Mouse (Mus musculus) liver, embryonic 15.5 days (tissue): Measurements from ENCODE around the gene Pitpnm1. TPM values are rescaled to one million over a fixed set of nuclear protein-coding genes. Genes with fewer than 3 reads are reported as not detected.

Source experiments
- ATAC-seq: fragments of 200-750 bp; cut with Nextera tagmentation; 2 replicates; pipeline ENCODE4 v1.8.0; 2017; ENCODE audit warnings: moderate number of reproducible peaks, mild to moderate bottlenecking, moderate library complexity; ENCODE audit not compliant: insufficient read depth
- H3K27ac ChIP-seq: fragments of 300-500 bp; sonication (generic); replicated peaks from 2 replicates; pipeline ENCODE4 v1.5.1; 2015; ENCODE audit warnings: mild to moderate bottlenecking, inconsistent platforms
- H3K27me3 ChIP-seq: fragments of 300-500 bp; sonication (generic); 2 replicates; pipeline ENCODE4 v1.6.1; 2015; ENCODE audit warnings: mild to moderate bottlenecking, inconsistent platforms
- H3K36me3 ChIP-seq: fragments of 300-500 bp; sonication (generic); replicated peaks from 2 replicates; pipeline ENCODE4 v1.6.1; 2015; ENCODE audit warnings: moderate library complexity, mild to moderate bottlenecking, inconsistent platforms
- H3K4me1 ChIP-seq: fragments of 300-500 bp; sonication (generic); replicated peaks from 2 replicates; pipeline ENCODE4 v1.6.1; 2015; ENCODE audit warnings: inconsistent platforms
- H3K4me2 ChIP-seq: fragments of 300-500 bp; sonication (generic); 2 replicates; pipeline ENCODE4 v1.6.1; 2015; ENCODE audit warnings: moderate library complexity, mild to moderate bottlenecking, inconsistent platforms
- H3K4me3 ChIP-seq: fragments of 300-500 bp; sonication (generic); replicated peaks from 2 replicates; pipeline ENCODE4 v1.5.1; 2015; ENCODE audit warnings: mild to moderate bottlenecking, inconsistent platforms
- H3K9ac ChIP-seq: fragments of 300-500 bp; sonication (generic); 2 replicates; pipeline ENCODE4 v1.6.1; 2015; ENCODE audit warnings: moderate library complexity, mild to moderate bottlenecking, inconsistent platforms
- H3K9me3 ChIP-seq: fragments of 300-500 bp; sonication (generic); replicated peaks from 2 replicates; pipeline ENCODE4 v1.6.1; 2016; ENCODE audit warnings: inconsistent platforms
- WGBS: fragments of 180-500 bp; shearing (Covaris S2); methylation state at CpG from one replicate; pipeline ENCODE4 v1.1.7; 2015; ENCODE audit warnings: mixed read lengths; ENCODE audit not compliant: insufficient replicate concordance; 5-methylcytosine and 5-hydroxymethylcytosine counted together
- polyA plus RNA-seq: library from polyadenylated mRNA; unstranded; fragments of >200 nt; fragmentation: Nextera tagmentation; extraction: Ambion mirVana; gene quantifications from 2 replicates; pipeline ENCODE4 v1.2.1, GENCODE M21; 2015

Pitpnm1 gene
- polyA plus RNA-seq = 6.0 and 7.9 TPM in 2 replicates

DNA sequence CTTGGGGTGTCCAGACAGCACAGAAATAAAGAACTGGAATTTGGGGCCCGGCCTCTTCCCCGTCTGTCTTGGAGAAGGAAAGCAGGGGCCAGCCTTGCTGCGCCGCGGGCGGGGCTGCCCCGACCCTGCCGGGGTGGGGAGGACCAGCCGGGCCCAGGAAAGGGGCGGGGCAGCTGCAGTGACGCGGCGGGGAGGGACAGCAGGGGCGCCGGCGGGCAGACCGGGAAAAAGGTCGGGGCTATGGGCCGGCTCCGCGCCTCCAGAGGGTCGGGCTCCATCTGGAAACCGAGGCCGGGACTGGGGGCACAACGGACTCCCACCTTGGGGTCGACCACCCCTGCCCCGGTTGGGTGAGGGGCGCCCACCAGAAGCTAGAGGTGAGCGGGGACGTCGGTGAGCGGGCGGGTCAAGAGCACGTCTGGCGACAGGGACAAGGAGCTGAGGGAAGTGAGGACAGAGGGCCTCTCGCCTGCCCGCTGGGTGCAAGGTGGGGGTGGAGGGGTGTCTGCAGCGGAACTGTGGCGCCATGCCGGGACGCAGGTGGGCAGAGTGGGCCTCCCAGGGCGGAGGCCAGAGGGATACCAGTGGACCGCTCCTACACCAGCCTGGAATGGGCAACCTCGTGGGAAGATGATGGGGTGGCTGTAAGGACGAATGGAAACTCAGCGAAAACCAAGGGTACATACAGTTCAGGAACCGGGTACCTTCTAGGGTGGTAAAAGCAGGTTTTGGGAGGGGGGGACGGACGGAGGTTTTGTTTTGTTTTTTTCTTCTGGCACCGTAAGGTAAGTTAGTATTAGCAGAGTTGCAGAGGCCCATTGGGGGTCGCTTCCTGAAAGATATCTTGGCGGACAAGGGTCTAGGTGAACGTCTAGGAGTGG lies at the start of gene Pitpnm1:
Gene Pitpnm1 (plus strand): TSS at position 162 of the 881 bp plus-strand sequence.
- Histone ChIP-seq H3K4me2 (peak within 1 kb of the TSS; percentile 93), H3K4me1 (peaks cover 56% of the 10 kb centered on the region), H3K4me3 (peak within 1 kb of the TSS; percentile 74), H3K27ac (peak within 1 kb of the TSS; percentile 99), H3K27me3 (peaks cover 47% of the 10 kb centered on the region), H3K9ac (peak within 1 kb of the TSS; percentile 63), H3K36me3 (peaks cover 8% of the 10 kb centered on the region; the same call in 1 of the 2 replicates), H3K9me3 (no peaks in the 10 kb centered on the region)
- WGBS = 1% methylated on average over 53 of the region's 53 CpGs
- no peak for ATAC-seq

- no peaks in the 10 kb centered on the region for H3K9me3 ChIP-seq
- H3K9ac ChIP-seq = no peak overlapping the region
- no peak for ATAC-seq
- H3K4me2 ChIP-seq = no peak overlapping the region
- no peaks in the 10 kb centered on the region for H3K36me3 ChIP-seq
- no peak overlapping the region for H3K27ac ChIP-seq
- WGBS = 84% methylated on average over 5 of the region's 5 CpGs
- peaks cover 47% of the 10 kb centered on the region for H3K4me1 ChIP-seq
- no peaks in the 10 kb centered on the region for H3K27me3 ChIP-seq
- no peak overlapping the region for H3K4me3 ChIP-seq
Observed at GRCm38 (mm10) chr19:4051016-4051415, 48.8 kb upstream of the Pitpnm1 start.

GRCm38 (mm10) chr19:4051741-4052515 lies 47.9 kb upstream of the Pitpnm1 start:
- WGBS = 52% methylated on average over 10 of the region's 10 CpGs
- no peak overlapping the region for H3K9ac ChIP-seq
- no peak overlapping the region for H3K4me3 ChIP-seq
- H3K27me3 ChIP-seq = no peaks in the 10 kb centered on the region
- peaks cover 47% of the 10 kb centered on the region for H3K4me1 ChIP-seq
- H3K27ac ChIP-seq = no peak overlapping the region
- no peaks in the 10 kb centered on the region for H3K9me3 ChIP-seq
- no peak overlapping the region for H3K4me2 ChIP-seq
- no peaks in the 10 kb centered on the region for H3K36me3 ChIP-seq
- no peak for ATAC-seq

DNA sequence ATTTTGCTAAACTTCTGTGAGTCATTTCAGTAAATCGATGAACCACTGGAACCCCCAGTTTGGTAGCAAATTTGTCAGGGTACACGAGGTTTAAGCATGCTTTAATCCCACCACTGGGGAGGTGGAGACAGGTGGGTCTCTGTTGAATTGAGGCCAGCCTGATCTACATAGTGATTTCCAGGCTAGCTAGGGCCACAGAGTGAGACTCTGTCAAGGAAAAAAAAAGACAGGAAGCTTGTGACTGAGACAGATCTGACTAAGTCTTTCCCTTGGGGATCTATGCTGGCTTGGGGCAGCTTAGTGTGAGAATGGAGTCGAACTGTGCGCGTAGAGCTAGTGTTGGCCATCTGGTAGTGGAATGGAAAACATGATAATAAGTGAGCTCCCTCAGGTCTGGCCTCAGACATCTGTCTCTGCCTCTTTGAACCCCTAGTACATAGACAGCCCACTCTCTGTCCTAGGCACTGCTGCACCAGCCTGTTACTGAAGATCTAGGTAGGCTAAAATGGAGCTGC lies 47.2 kb upstream of the Pitpnm1 start:
- WGBS = 61% methylated on average over 5 of the region's 5 CpGs
- H3K9me3 ChIP-seq = no peaks in the 10 kb centered on the region
- no peak overlapping the region for H3K4me2 ChIP-seq
- H3K36me3 ChIP-seq = no peaks in the 10 kb centered on the region
- ATAC-seq = no peak
- H3K9ac ChIP-seq = no peak overlapping the region
- H3K27ac ChIP-seq = no peak overlapping the region
- H3K27me3 ChIP-seq = no peaks in the 10 kb centered on the region
- H3K4me1 ChIP-seq = peaks cover 47% of the 10 kb centered on the region
- H3K4me3 ChIP-seq = no peak overlapping the region

- no peaks in the 10 kb centered on the region for H3K9me3 ChIP-seq
- no peak overlapping the region for H3K4me2 ChIP-seq
- no peak overlapping the region for H3K27ac ChIP-seq
- no peaks in the 10 kb centered on the region for H3K27me3 ChIP-seq
- 76% methylated on average over 5 of the region's 5 CpGs for WGBS
- no peaks in the 10 kb centered on the region for H3K36me3 ChIP-seq
- H3K9ac ChIP-seq = no peak overlapping the region
- no peak overlapping the region for H3K4me3 ChIP-seq
- no peak for ATAC-seq
- H3K4me1 ChIP-seq = peaks cover 60% of the 10 kb centered on the region
Observed at GRCm38 (mm10) chr19:4054613-4055012, 45.2 kb upstream of the Pitpnm1 start.

- 0 out of 2 replicates have a peak overlapping the region, but pooled peaks have one; percentile 91 for H3K27ac ChIP-seq
- H3K9ac ChIP-seq = no peak overlapping the region
- H3K4me3 ChIP-seq = no peak overlapping the region
- 64% methylated on average over 8 of the region's 8 CpGs for WGBS
- H3K4me1 ChIP-seq = peaks cover 67% of the 10 kb centered on the region
- H3K4me2 ChIP-seq = no peak overlapping the region
- no peaks in the 10 kb centered on the region for H3K36me3 ChIP-seq
- H3K9me3 ChIP-seq = no peaks in the 10 kb centered on the region
- ATAC-seq = no peak
- H3K27me3 ChIP-seq = no peaks in the 10 kb centered on the region
Observed at GRCm38 (mm10) chr19:4055216-4055946, 44.4 kb upstream of the Pitpnm1 start.

DNA sequence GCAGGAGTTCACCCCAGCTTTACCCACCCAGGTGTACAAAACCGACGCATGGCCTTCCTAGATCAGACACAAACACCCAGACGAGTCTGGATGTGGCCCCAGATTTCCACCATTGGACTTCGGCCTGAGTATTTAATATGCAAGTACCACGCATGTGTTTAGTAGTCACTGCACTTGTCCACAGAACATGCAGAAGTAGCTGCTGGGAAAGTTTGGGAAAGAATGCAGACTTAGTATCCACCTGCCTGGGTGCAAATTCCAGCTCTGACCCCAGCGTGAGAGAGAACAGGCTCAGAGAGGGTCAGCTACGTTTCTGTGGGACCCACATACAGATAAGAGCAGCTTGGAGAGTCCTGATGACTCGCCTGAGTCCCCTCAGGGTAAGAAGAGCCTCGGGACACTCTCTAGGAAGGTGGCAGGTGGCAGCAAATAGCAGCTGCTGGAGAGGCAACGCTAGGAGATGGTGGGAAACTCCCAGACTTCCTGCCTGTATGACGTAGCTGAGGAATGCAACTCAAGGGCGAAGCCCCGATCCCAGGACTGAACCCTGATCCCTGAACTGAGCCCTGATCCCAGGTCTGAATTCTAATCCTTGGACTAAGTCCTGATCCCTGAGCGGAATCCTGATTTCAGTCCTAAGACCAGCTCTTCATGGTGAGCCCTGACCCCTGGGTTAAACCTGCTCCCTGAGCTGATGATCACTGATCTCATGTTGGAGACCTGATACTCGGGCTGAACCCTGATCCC lies 43.7 kb upstream of the Pitpnm1 start:
- no peak for ATAC-seq
- Histone ChIP-seq H3K27ac (peak overlapping the region; percentile 91), H3K36me3 (no peaks in the 10 kb centered on the region), H3K9ac (no peak overlapping the region), H3K4me1 (peaks cover 74% of the 10 kb centered on the region), H3K27me3 (no peaks in the 10 kb centered on the region), H3K4me2 (no peak overlapping the region), H3K4me3 (no peak overlapping the region), H3K9me3 (no peaks in the 10 kb centered on the region)
- WGBS = 49% methylated on average over 15 of the region's 15 CpGs

- WGBS = 49% methylated on average over 4 of the region's 4 CpGs
- H3K4me1 ChIP-seq = peaks cover 74% of the 10 kb centered on the region
- H3K27ac ChIP-seq = peak overlapping the region; percentile 91
- no peaks in the 10 kb centered on the region for H3K36me3 ChIP-seq
- H3K27me3 ChIP-seq = no peaks in the 10 kb centered on the region
- H3K9ac ChIP-seq = no peak overlapping the region
- H3K4me3 ChIP-seq = no peak overlapping the region
- ATAC-seq = no peak
- H3K4me2 ChIP-seq = no peak overlapping the region
- no peaks in the 10 kb centered on the region for H3K9me3 ChIP-seq
Observed at GRCm38 (mm10) chr19:4056727-4057126, 43.1 kb upstream of the Pitpnm1 start.

- peak overlapping the region; percentile 91 for H3K27ac ChIP-seq
- 0 out of 2 replicates have a peak overlapping the region, but pooled peaks have one; percentile 1 for H3K9ac ChIP-seq
- 79% methylated on average over 13 of the region's 13 CpGs for WGBS
- peaks cover 68% of the 10 kb centered on the region for H3K4me1 ChIP-seq
- no peak for ATAC-seq
- H3K4me3 ChIP-seq = no peak overlapping the region
- no peaks in the 10 kb centered on the region for H3K9me3 ChIP-seq
- peak overlapping the region; percentile 75 for H3K4me2 ChIP-seq
- H3K27me3 ChIP-seq = no peaks in the 10 kb centered on the region
- no peaks in the 10 kb centered on the region for H3K36me3 ChIP-seq
Observed at GRCm38 (mm10) chr19:4057389-4057788, 42.4 kb upstream of the Pitpnm1 start.

- Histone ChIP-seq H3K4me1 (peaks cover 63% of the 10 kb centered on the region), H3K9ac (0 out of 2 replicates have a peak overlapping the region, but pooled peaks have one; percentile 1), H3K4me3 (no peak overlapping the region), H3K9me3 (no peaks in the 10 kb centered on the region), H3K27ac (peak overlapping the region; percentile 91), H3K36me3 (no peaks in the 10 kb centered on the region), H3K27me3 (no peaks in the 10 kb centered on the region), H3K4me2 (peak overlapping the region; percentile 75)
- WGBS = 86% methylated on average over 7 of the region's 7 CpGs
- ATAC-seq = no peak
Observed at GRCm38 (mm10) chr19:4057962-4058361, 41.8 kb upstream of the Pitpnm1 start.
